In the genomic region with DNA sequence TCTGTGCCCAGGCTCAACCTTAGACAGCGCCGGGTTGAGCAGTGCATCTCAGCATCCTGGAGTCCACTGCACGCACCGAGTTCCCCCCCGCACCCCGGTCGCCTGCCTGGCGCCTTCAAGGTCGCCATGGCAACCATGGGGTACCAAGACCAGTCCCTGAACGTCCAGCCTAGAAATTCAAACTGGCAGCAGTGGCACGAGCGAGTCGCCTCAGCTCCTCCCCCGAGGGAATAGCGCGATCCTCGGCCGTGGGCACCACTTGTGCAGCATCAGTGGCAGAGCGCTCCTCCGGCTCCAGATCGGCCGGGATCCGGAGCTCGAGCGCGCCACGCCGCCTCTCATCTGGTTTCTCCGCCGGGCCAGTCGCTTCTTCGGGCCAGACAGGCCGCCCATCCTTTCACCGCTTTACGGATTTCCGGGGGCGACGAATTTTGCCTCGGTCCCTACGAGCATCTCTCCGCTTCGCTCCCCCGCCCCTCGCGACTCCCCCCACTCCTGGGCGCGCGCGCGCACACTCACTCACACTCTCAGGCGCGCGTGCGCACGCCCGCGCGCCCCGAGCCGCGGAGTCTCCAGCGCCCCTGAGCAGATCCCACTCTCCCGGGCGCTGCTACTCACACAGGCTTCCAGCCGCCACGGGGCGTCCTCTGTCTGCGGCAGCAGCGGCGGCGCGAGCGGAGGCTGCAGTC, we compare ENCODE assay signal across 8 mouse cellular contexts. TPM values are rescaled to one million over a fixed set of nuclear protein-coding genes. Genes with fewer than 3 reads are reported as not detected.
DNase-seq lines count a peak whose midpoint lies in the region; ATAC-seq and TF ChIP-seq lines count a peak whose summit lies in the region.

Gene Enox1, plus strand, starts transcription at position 542 of the 689 bp plus-strand sequence.

- H3K27ac ChIP-seq in forebrain, embryonic 16.5 days (ENCODE audit: low read length): peak within 1 kb of the TSS; percentile 98

- H3K36me3 ChIP-seq in forebrain, embryonic 16.5 days (ENCODE audit: control insufficient read depth, insufficient read depth): no peaks in the 10 kb centered on the region

- H3K4me3 ChIP-seq in forebrain, embryonic 16.5 days (replicated peaks; ENCODE audit: low read length): peak within 1 kb of the TSS; percentile 96

- DNase-seq in Patski (ENCODE audit: low read depth, low spot score): no peak
- peak; percentile 84 for DNase-seq in cerebellum, adult 11-12 months
- DNase-seq in heart, postnatal 14 days: peak; percentile 60 to 66
- peak; percentile 71 to 79 for DNase-seq in layer of hippocampus, postnatal 25 days (ENCODE audit: extremely low spot score in 1 of 2, low spot score in 1 of 2)
- peak; percentile 29 for DNase-seq in lung, postnatal 14 days
- peak; percentile 92 to 94 for DNase-seq in right cerebral cortex, postnatal 10 days (ENCODE audit: low spot score in 2 of 2)
- DNase-seq in spleen, adult 18-20 months: no peak

- H3K9me3 ChIP-seq in forebrain, embryonic 16.5 days (ENCODE audit: control insufficient read depth, low read length): no peaks in the 10 kb centered on the region

- peak within 1 kb of the TSS; percentile 83 for H3K4me2 ChIP-seq in forebrain, embryonic 16.5 days (ENCODE audit: low read length)

- H3K27me3 ChIP-seq in Patski: no peaks in the 10 kb centered on the region
- no peaks in the 10 kb centered on the region for H3K27me3 ChIP-seq in forebrain, embryonic 16.5 days (replicated peaks; ENCODE audit: control insufficient read depth, insufficient read depth, low read length)

- in situ Hi-C loops in Patski (cut with MboI; ENCODE audit: low pct_unique_long_range_greater_than_20kb): loop anchor here (10.0 kb wide), 1 partner anchor 228 kb away; no protein-coding TSS in a partner anchor

- CTCF ChIA-PET in Patski (lab: Charles Lee): no interaction called here

- intact Hi-C loops in heart, postnatal 14 days (cut with DNase I): loop anchor here (10.0 kb wide), 1 partner anchor 328 kb away; no protein-coding TSS in a partner anchor

- H3K4me1 ChIP-seq in forebrain, embryonic 16.5 days (replicated peaks; ENCODE audit: control insufficient read depth, insufficient read depth, low read length): peaks cover 39% of the 10 kb centered on the region

- POLR2A ChIA-PET in Patski (lab: Charles Lee): no interaction called here

- WGBS in forebrain, embryonic 16.5 days: under 1% methylated on average over 73 of the region's 73 CpGs

- H3K9ac ChIP-seq in forebrain, embryonic 16.5 days (replicated peaks; ENCODE audit: low read depth, low read length): peak within 1 kb of the TSS; percentile 93

- no peak for TF ChIP-seq CTCF in Patski (IDR thresholded peaks at IDR 0.05)

- ATAC-seq in Patski: peak; percentile 29
- peak; percentile 93 for ATAC-seq in forebrain, embryonic 16.5 days

RNA-seq across cellular contexts. Expression of gene Enox1, which starts in this region (rescaled TPM):
- 2.4 TPM for polyA plus RNA-seq in Patski (2021)
- 64.4 and 65.7 TPM in 2 replicates for polyA plus RNA-seq in forebrain, embryonic 16.5 days (2015; fragmentation: Nextera tagmentation; extraction: Ambion mirVana)
- 1 to 10 TPM in 1 of 2 experiments, under 1 TPM in 1; 0.98 to 1.5 TPM for total RNA-seq in heart, postnatal 14 days (2021)
- total RNA-seq in layer of hippocampus, postnatal 25 days (2021): 10 to 100 TPM; 54.8 to 61.9 TPM

Comparison
In these comparisons a context has a peak if more than half of its experiments do, and no peak if none do; other contexts are left out.
1. RNA of gene Enox1 (total RNA-seq): 54.8 to 61.9 TPM in layer of hippocampus, postnatal 25 days; 0.98 to 1.5 TPM in heart, postnatal 14 days; every median in the first group is over 10 times any median in the second.
2. RNA of gene Enox1 (polyA plus RNA-seq): 64.4 to 65.7 TPM in forebrain, embryonic 16.5 days; 2.4 TPM in Patski (single experiment); every median in the first group is over 10 times any median in the second.
3. DNase-seq: peak in cerebellum, adult 11-12 months (single experiment), heart, postnatal 14 days (2 of 2), layer of hippocampus, postnatal 25 days (2 of 2), lung, postnatal 14 days (single experiment) and right cerebral cortex, postnatal 10 days (2 of 2); none in Patski (single experiment) and spleen, adult 18-20 months (0 of 2).